Mouse (Mus musculus) liver, embryonic 14.5 days (tissue): ENCODE data around the gene Cryba4.

Source experiments
- CTCF ChIP-seq: IDR thresholded peaks from 2 replicates; pipeline ENCODE4 v1.5.1; 2016; ENCODE audit warnings: antibody characterized with exemption, low read depth, control low read depth
- EP300 ChIP-seq: IDR thresholded peaks from 2 replicates; pipeline ENCODE4 v1.6.1; 2016; ENCODE audit warnings: antibody characterized with exemption, low read depth

- TF ChIP-seq EP300 (no peak), CTCF (peak; percentile 34; the same call in 1 of the 2 replicates)
Measured at GRCm38 (mm10) chr5:112301694-112302093, 49.4 kb upstream of the Cryba4 start.
